Mouse (Mus musculus): ENCODE measurements around the gene Cdc6. TPM values are rescaled to one million over a fixed set of nuclear protein-coding genes. Genes with fewer than 3 reads are reported as not detected.
A peak's percentile ranks its signal among the peaks of the same experiment; 100 is the strongest.

The Cdc6 gene
- total and polyA plus RNA-seq, 3 experiments, result 0.13 to 0.32 (median 0.14) TPM

DNA sequence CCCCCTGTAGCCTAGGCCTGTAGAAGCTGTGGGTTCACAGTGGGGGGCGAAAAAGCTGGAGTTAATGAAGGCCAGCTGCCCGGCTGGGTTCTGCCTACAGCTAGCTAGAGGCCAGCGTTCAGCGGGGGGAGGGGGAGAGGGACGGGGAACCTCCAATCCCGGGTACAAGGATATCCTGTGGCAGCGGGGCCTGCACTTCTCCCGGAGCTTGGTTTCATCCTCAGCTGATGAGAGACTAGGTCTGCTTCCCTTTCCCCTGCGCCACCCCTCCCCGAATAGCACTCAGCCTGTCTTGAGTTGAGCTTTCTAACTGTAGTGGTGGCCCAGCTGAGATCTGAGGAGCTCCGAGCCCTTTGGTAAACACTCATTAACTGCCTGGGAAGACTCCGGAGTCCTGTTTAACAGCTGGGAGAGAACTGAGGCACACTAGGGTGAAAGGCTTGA lies 18.3 kb downstream of the Cdc6 start:
- 26% methylated on average over 12 of the region's 12 CpGs for WGBS
- DNase-seq, result peak; percentile 21 to 36
- Histone ChIP-seq H3K27ac (no peak overlapping the region; the same call in 1 of the 2 replicates), H3K27me3 (ENCODE audit: control insufficient read depth, insufficient read depth, low read length) (no peaks in the 10 kb centered on the region), H3K79me2 (replicated peaks; ENCODE audit: control insufficient read depth, insufficient read depth, low read length) (no peaks in the 10 kb centered on the region), H3K36me3 (ENCODE audit: control insufficient read depth, insufficient read depth, low read length) (no peaks in the 10 kb centered on the region), H3K4me3 (no peak overlapping the region), H3K9ac (ENCODE audit: low read depth, low read length) (no peak overlapping the region), H3K4me1 (ENCODE audit: control insufficient read depth, insufficient read depth, low read length) (peaks cover 30% of the 10 kb centered on the region)
- TF ChIP-seq CTCF (IDR thresholded peaks at IDR 0.05) (no peak), POLR2A (IDR thresholded peaks at IDR 0.05; ENCODE audit: insufficient read depth, low read depth, low read length) (no peak), EP300 (IDR thresholded peaks at IDR 0.05; ENCODE audit: insufficient read depth, low read depth, low read length) (no peak)
- intact Hi-C loops (cut with DNase I), result loop anchor here (5.0 kb wide), 1 partner anchor 221 kb away; no protein-coding TSS in a partner anchor

DNA sequence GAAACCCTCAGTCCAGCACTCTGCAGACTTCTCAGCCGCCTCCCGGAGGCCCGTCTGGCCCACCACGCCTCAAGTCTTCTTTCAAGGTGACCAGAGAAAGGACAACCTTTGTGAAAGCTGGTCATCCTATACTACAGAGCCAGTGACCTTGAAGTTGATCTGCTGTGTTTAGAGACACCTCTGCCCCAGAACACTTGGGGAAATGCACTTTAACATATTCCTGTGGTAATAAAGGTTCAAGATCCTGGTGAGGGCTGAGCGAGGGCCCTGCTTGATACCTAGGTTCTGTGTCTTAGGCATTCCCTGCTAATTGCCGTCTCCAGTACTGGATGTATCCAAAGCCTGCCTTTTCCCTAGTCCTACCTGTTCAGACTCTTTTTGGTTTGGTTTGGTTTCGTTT lies 19.0 kb downstream of the Cdc6 start:
- intact Hi-C loops (cut with DNase I), result loop anchor here (5.0 kb wide), 1 partner anchor 221 kb away; no protein-coding TSS in a partner anchor
- Histone ChIP-seq H3K79me2 (replicated peaks; ENCODE audit: control insufficient read depth, insufficient read depth, low read length) (no peaks in the 10 kb centered on the region), H3K27ac (no peak overlapping the region), H3K4me1 (ENCODE audit: control insufficient read depth, insufficient read depth, low read length) (peaks cover 33% of the 10 kb centered on the region), H3K9ac (ENCODE audit: low read depth, low read length) (no peak overlapping the region), H3K27me3 (ENCODE audit: control insufficient read depth, insufficient read depth, low read length) (no peaks in the 10 kb centered on the region), H3K36me3 (ENCODE audit: control insufficient read depth, insufficient read depth, low read length) (no peaks in the 10 kb centered on the region), H3K4me3 (no peak overlapping the region)
- WGBS, result 95% methylated on average over 7 of the region's 7 CpGs
- TF ChIP-seq EP300 (IDR thresholded peaks at IDR 0.05; ENCODE audit: insufficient read depth, low read depth, low read length), result no peak
- DNase-seq, result no peak

DNA sequence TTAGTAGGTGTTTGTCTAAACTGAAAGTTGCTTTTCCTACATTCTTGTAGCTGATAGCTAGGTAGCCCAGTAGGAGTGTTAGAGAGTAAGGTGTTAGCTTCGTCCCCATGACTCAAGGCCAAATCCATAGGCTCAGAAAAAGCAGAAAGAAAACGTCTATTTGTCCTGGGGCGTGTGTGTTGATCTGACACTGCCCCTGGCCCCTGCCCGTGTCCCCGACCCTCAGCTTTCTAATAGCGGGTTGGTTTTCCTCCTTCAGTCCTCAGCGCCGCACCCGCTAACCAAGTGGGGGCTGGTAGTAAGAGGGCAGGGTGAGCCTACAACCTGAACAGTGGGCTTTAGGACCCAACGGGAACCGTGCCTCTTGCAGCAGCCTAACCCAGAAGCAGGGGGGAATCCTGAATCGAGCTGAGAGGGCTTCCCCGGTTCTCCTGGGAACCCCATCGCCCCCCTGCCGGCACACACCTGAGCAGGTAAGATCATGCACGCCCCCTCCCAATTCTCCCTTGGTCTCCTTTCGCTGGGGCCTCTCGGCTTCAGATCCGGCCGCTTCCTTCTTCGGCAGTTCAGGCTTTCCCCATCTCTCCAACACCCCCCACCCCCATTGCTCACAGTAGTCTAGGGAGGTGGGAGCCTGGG lies 20.0 kb downstream of the Cdc6 start, which contains the start of gene Rara:
TSS of gene Rara (plus strand) at position 381 of the 639 bp plus-strand sequence.
- WGBS, result 44% methylated on average over 20 of the region's 21 CpGs
- H3K9ac ChIP-seq (ENCODE audit: low read depth, low read length), result no peak within 1 kb of the TSS
- no peaks in the 10 kb centered on the region for H3K36me3 ChIP-seq (ENCODE audit: control insufficient read depth, insufficient read depth, low read length)
- peaks cover 33% of the 10 kb centered on the region for H3K4me1 ChIP-seq (ENCODE audit: control insufficient read depth, insufficient read depth, low read length)
- intact Hi-C loops (cut with DNase I), result loop anchor here (5.0 kb wide), 1 partner anchor 220 kb away; no protein-coding TSS in a partner anchor
- H3K27ac ChIP-seq, result no peak within 1 kb of the TSS
- H3K79me2 ChIP-seq (replicated peaks; ENCODE audit: control insufficient read depth, insufficient read depth, low read length), result no peaks in the 10 kb centered on the region
- no peak within 1 kb of the TSS for H3K4me3 ChIP-seq
- H3K27me3 ChIP-seq (ENCODE audit: control insufficient read depth, insufficient read depth, low read length), result no peaks in the 10 kb centered on the region
- no peak for DNase-seq
- no peak for TF ChIP-seq EP300 (IDR thresholded peaks at IDR 0.05; ENCODE audit: insufficient read depth, low read depth, low read length)
- TF ChIP-seq CTCF (IDR thresholded peaks at IDR 0.05), result no peak
- no peak for TF ChIP-seq POLR2A (IDR thresholded peaks at IDR 0.05; ENCODE audit: insufficient read depth, low read depth, low read length)

DNA sequence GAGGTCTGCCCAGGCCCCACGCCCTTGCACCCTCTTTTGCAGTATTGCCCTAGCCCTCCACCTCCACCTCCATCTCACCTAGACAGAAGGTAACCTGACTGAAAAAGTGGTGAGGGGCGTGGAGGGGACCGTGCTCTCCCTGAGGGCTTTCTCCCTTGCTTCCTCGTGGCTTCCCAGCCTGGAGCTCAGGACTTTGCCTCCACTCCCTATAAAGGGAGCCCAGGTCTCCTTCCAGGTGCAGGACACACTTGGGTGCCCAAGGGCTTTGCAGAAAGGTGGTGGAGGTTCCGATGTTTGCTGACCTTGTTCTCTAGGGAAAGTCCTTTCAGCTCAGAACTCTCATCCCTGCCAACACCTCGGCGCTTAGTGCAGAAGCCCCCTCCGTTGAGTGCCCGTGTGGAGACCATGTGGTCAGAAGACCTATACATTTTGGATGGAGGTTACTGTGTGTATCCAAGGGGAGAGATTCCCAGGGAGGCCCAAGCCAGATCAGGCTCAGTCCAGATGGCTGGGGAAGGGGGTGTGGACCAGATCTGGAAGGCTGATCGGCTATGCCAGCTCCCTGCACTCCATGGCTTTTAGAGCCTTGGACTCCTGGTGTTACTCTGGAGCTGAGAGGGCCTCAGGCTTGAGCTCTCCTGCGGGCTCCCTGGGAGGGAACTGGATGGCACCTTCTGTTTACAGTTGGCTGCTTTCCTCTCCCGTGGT lies 20.7 kb downstream of the Cdc6 start:
- Histone ChIP-seq H3K4me3 (no peak overlapping the region), H3K79me2 (replicated peaks; ENCODE audit: control insufficient read depth, insufficient read depth, low read length) (no peaks in the 10 kb centered on the region), H3K27me3 (ENCODE audit: control insufficient read depth, insufficient read depth, low read length) (no peaks in the 10 kb centered on the region), H3K9ac (ENCODE audit: low read depth, low read length) (no peak overlapping the region), H3K4me1 (ENCODE audit: control insufficient read depth, insufficient read depth, low read length) (peaks cover 31% of the 10 kb centered on the region), H3K36me3 (ENCODE audit: control insufficient read depth, insufficient read depth, low read length) (no peaks in the 10 kb centered on the region), H3K27ac (no peak overlapping the region)
- TF ChIP-seq CTCF (IDR thresholded peaks at IDR 0.05), result no peak
- no peak for TF ChIP-seq EP300 (IDR thresholded peaks at IDR 0.05; ENCODE audit: insufficient read depth, low read depth, low read length)
- no peak for TF ChIP-seq POLR2A (IDR thresholded peaks at IDR 0.05; ENCODE audit: insufficient read depth, low read depth, low read length)
- WGBS, result 66% methylated on average over 12 of the region's 12 CpGs
- DNase-seq, result no peak
- intact Hi-C loops (cut with DNase I), result loop anchor here (5.0 kb wide), 1 partner anchor 219 kb away; no protein-coding TSS in a partner anchor

DNA sequence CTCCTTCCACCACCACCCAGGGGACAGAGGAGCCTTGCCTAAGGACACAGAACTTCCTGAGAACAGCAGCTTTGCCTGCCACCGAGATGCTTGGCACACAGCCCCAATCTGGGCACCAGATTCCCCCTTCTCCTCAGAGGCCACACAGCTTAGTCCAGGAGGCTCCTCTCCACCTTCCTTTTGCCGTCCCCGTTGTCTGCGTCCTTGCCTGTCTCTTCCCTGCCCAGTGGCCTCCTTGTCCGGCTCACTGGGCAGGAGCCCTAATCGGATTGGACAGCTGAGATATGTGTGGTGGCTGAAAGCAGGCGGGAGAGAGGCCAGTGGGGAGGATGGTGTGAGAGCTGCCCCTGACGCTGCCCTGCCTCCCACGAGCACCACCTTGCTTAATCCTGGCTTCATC lies 21.9 kb downstream of the Cdc6 start:
- no peaks in the 10 kb centered on the region for H3K27me3 ChIP-seq (ENCODE audit: control insufficient read depth, insufficient read depth, low read length)
- no peaks in the 10 kb centered on the region for H3K36me3 ChIP-seq (ENCODE audit: control insufficient read depth, insufficient read depth, low read length)
- peaks cover 28% of the 10 kb centered on the region for H3K4me1 ChIP-seq (ENCODE audit: control insufficient read depth, insufficient read depth, low read length)
- 0 out of 2 replicates have a peak overlapping the region, but pooled peaks have one; percentile 7 for H3K9ac ChIP-seq (ENCODE audit: low read depth, low read length)
- TF ChIP-seq EP300 (IDR thresholded peaks at IDR 0.05; ENCODE audit: insufficient read depth, low read depth, low read length) (no peak), CTCF (IDR thresholded peaks at IDR 0.05) (no peak), POLR2A (IDR thresholded peaks at IDR 0.05; ENCODE audit: insufficient read depth, low read depth, low read length) (no peak)
- 12% methylated on average over 9 of the region's 9 CpGs for WGBS
- intact Hi-C loops (cut with DNase I), result loop anchor here (5.0 kb wide), 1 partner anchor 218 kb away; no protein-coding TSS in a partner anchor
- H3K27ac ChIP-seq, result no peak overlapping the region; the same call in 1 of the 2 replicates
- no peaks in the 10 kb centered on the region for H3K79me2 ChIP-seq (replicated peaks; ENCODE audit: control insufficient read depth, insufficient read depth, low read length)
- no peak overlapping the region for H3K4me3 ChIP-seq
- peak; percentile 48 to 56 for DNase-seq

All from heart, adult 2 months (tissue).